Mouse (Mus musculus) cortical plate, adult 2 months (tissue): Measurements from ENCODE around the gene Trim2.

Experiments used
- CTCF ChIP-seq: fragments of 200-500 bp; IDR thresholded peaks from 2 replicates; pipeline ENCODE4 v1.5.1; 2011; ENCODE audit warnings: mild to moderate bottlenecking, control low read depth, low read length; ENCODE audit not compliant: insufficient read depth; ENCODE audit errors: extremely low read depth
- POLR2A ChIP-seq: fragments of 200-500 bp; IDR thresholded peaks from 2 replicates; pipeline ENCODE4 v1.6.1; 2011; ENCODE audit warnings: mild to moderate bottlenecking, low read length, control low read depth; ENCODE audit not compliant: insufficient read depth; ENCODE audit errors: extremely low read depth

- TF ChIP-seq POLR2A: no peak
- no peak for TF ChIP-seq CTCF
These were observed 27.9 kb downstream of the Trim2 start for GRCm38 (mm10) chr3:84278809-84279208.
